ENCODE assay signal across 10 mouse cellular contexts in genomic region chr7:39455806-39456205, GRCm38 (mm10). TPM values are rescaled to one million over a fixed set of nuclear protein-coding genes. Genes with fewer than 3 reads are reported as not detected.
DNase-seq lines count a peak whose midpoint lies in the region; ATAC-seq and TF ChIP-seq lines count a peak whose summit lies in the region.
"Had no signal": no experiment of that assay in that cellular context is flagged by ENCODE, and none has a peak within 500 bp of the region (broad histone marks: within the 10 kb centered on the region; RNA-seq: fewer than 3 reads in every experiment).

No protein-coding gene starts in this region.

- no peak overlapping the region for H3K4me2 ChIP-seq in liver, postnatal 0 days (ENCODE audit: low read depth, low read length)
- H3K4me2 ChIP-seq in forebrain, embryonic 15.5 days (replicated peaks), result no peak overlapping the region

- no peaks in the 10 kb centered on the region for H3K36me3 ChIP-seq in liver, postnatal 0 days (replicated peaks; ENCODE audit: insufficient read depth, low read length)
- H3K36me3 ChIP-seq in forebrain, embryonic 15.5 days, result peaks cover 8% of the 10 kb centered on the region

- no peaks in the 10 kb centered on the region for H3K9me3 ChIP-seq in liver, postnatal 0 days (ENCODE audit: low read length)
- H3K9me3 ChIP-seq in forebrain, embryonic 15.5 days, result no peaks in the 10 kb centered on the region

- peak; percentile 19; the same call in 1 of the 2 replicates for TF ChIP-seq CTCF in liver, postnatal 0 days (IDR thresholded peaks at IDR 0.05; ENCODE audit: low read depth)

- H3K4me1 ChIP-seq in liver, postnatal 0 days (ENCODE audit: insufficient read depth), result no peaks in the 10 kb centered on the region
- H3K4me1 ChIP-seq in forebrain, embryonic 15.5 days, result peaks cover 7% of the 10 kb centered on the region

- no peak overlapping the region for H3K27ac ChIP-seq in liver, postnatal 0 days (ENCODE audit: low read depth)
- no peak overlapping the region for H3K27ac ChIP-seq in forebrain, embryonic 15.5 days (replicated peaks)

- no peak for ATAC-seq in liver, postnatal 0 days
- ATAC-seq in forebrain, embryonic 15.5 days (replicated peaks), result no peak

- intact Hi-C loops in gastrocnemius, postnatal 14 days (cut with DNase I; ENCODE audit: low total_unique reads), result no loop called here

- 24% methylated on average over 6 of the region's 6 CpGs for WGBS in liver, postnatal 0 days (ENCODE audit: insufficient replicate concordance)
- WGBS in forebrain, embryonic 15.5 days, result 31% methylated on average over 6 of the region's 6 CpGs

- TF ChIP-seq EP300 in liver, postnatal 0 days (IDR thresholded peaks at IDR 0.05; ENCODE audit: low read depth), result no peak

- no peaks in the 10 kb centered on the region for H3K27me3 ChIP-seq in liver, postnatal 0 days (ENCODE audit: insufficient read depth, low read length)
- H3K27me3 ChIP-seq in forebrain, embryonic 15.5 days, result no peaks in the 10 kb centered on the region

- peak; percentile 9 for DNase-seq in gastrocnemius, postnatal 14 days
- DNase-seq in gastrocnemius, adult 8-10 months (ENCODE audit: low spot score in 2 of 2), result no peak
- peak; percentile 92 for DNase-seq in ZHBTc4 (ENCODE audit: low read depth, low spot score)
- peak; percentile 5 for DNase-seq in induced T-regulatory cell, adult 2 months (ENCODE audit: low read depth)
- peak; percentile 54 for DNase-seq in liver, postnatal 0 days
- DNase-seq in testis, postnatal 14 days (ENCODE audit: low spot score), result peak; percentile 48
- DNase-seq in right cerebral cortex, postnatal 14 days, result no peak

- no peak overlapping the region for H3K4me3 ChIP-seq in liver, postnatal 0 days (ENCODE audit: low read depth, low read length)
- no peak overlapping the region for H3K4me3 ChIP-seq in forebrain, embryonic 15.5 days

- H3K9ac ChIP-seq in liver, postnatal 0 days (replicated peaks), result no peak overlapping the region
- H3K9ac ChIP-seq in forebrain, embryonic 15.5 days (replicated peaks), result no peak overlapping the region

RNA-seq across cellular contexts. Expression of gene Gm5114, which starts 42.8 kb away (rescaled TPM):
- total RNA-seq in gastrocnemius, postnatal 14 days (2021), result not detected
- not detected for total RNA-seq in gastrocnemius, adult 8-10 months (2022)
- not detected in 2 replicates for polyA plus RNA-seq in liver, postnatal 0 days (2015; fragmentation: Nextera tagmentation; extraction: Ambion mirVana)
- not detected in 2 replicates for polyA plus RNA-seq in forebrain, embryonic 15.5 days (2015; fragmentation: Nextera tagmentation; extraction: Ambion mirVana)
- total RNA-seq: heart, adult 18-20 months had no signal
- polyA plus RNA-seq: C2C12 had no signal

Comparison
In these comparisons a context has a peak if more than half of its experiments do, and no peak if none do; other contexts are left out.
1. DNase-seq: peak in gastrocnemius, postnatal 14 days (single experiment), ZHBTc4 (single experiment), induced T-regulatory cell, adult 2 months (single experiment), liver, postnatal 0 days (single experiment) and testis, postnatal 14 days (single experiment); none in gastrocnemius, adult 8-10 months (0 of 2) and right cerebral cortex, postnatal 14 days (single experiment).